In genomic region chr7:101062246-101062645, GRCm38 (mm10) we compare ENCODE assay signal across 9 mouse cellular contexts. TPM values are rescaled to one million over a fixed set of nuclear protein-coding genes. Genes with fewer than 3 reads are reported as not detected.
DNase-seq lines count a peak whose midpoint lies in the region; ATAC-seq and TF ChIP-seq lines count a peak whose summit lies in the region.
"Had no signal": no experiment of that assay in that cellular context is flagged by ENCODE, and none has a peak within 500 bp of the region (broad histone marks: within the 10 kb centered on the region; RNA-seq: fewer than 3 reads in every experiment).

No protein-coding gene starts in this region.

- no peak overlapping the region for H3K4me2 ChIP-seq in lung, postnatal 0 days (replicated peaks; ENCODE audit: low read depth, low read length)

- H3K9ac ChIP-seq in lung, postnatal 0 days (replicated peaks; ENCODE audit: low read depth): no peak overlapping the region
- H3K9ac ChIP-seq: liver, embryonic 15.5 days had no signal

- no peak overlapping the region for H3K4me3 ChIP-seq in lung, postnatal 0 days (ENCODE audit: low read depth, low read length)

- no peaks in the 10 kb centered on the region for H3K36me3 ChIP-seq in lung, postnatal 0 days (ENCODE audit: insufficient read depth, low read length)
- H3K36me3 ChIP-seq: liver, embryonic 15.5 days had no signal

- TF ChIP-seq EP300 in lung, postnatal 0 days (IDR thresholded peaks at IDR 0.05): no peak

- no peaks in the 10 kb centered on the region for H3K27me3 ChIP-seq in lung, postnatal 0 days (replicated peaks; ENCODE audit: insufficient read depth, low read length)
- H3K27me3 ChIP-seq: liver, embryonic 15.5 days had no signal

- no peaks in the 10 kb centered on the region for H3K4me1 ChIP-seq in lung, postnatal 0 days (ENCODE audit: insufficient read depth, low read depth, low read length)

- H3K27ac ChIP-seq in lung, postnatal 0 days (ENCODE audit: low read length): no peak overlapping the region
- H3K27ac ChIP-seq: liver, embryonic 15.5 days had no signal

- no peak for TF ChIP-seq CTCF in lung, postnatal 0 days (IDR thresholded peaks at IDR 0.05)

- DNase-seq in lung, postnatal 36 days: peak; percentile 49
- DNase-seq in lung, postnatal 0 days (ENCODE audit: low spot score): no peak
- peak; percentile 91 for DNase-seq in fibroblast of lung, adult 2 months (ENCODE audit: low read depth)
- peak; percentile 31 to 49 for DNase-seq in layer of hippocampus, adult 18-20 months (ENCODE audit: low spot score in 2 of 2)
- peak; percentile 44 for DNase-seq in right cerebral cortex, postnatal 14 days
- no peak for DNase-seq in spleen, adult 18-20 months
- no peak for DNase-seq in adrenal gland, postnatal 4 days (ENCODE audit: low spot score in 2 of 2)
- DNase-seq in testis, postnatal 14 days (ENCODE audit: low spot score): no peak

- WGBS in lung, postnatal 0 days: 84% methylated on average over 6 of the region's 6 CpGs

- ATAC-seq in lung, postnatal 0 days: no peak

- H3K9me3 ChIP-seq in lung, postnatal 0 days (ENCODE audit: low read length): no peaks in the 10 kb centered on the region
- H3K9me3 ChIP-seq: liver, embryonic 15.5 days had no signal

RNA-seq across cellular contexts. Expression of gene Fchsd2, which starts 30.4 kb away (rescaled TPM):
- 16.0 and 17.7 TPM in 2 replicates for polyA plus RNA-seq in lung, postnatal 0 days (2015; fragmentation: Nextera tagmentation; extraction: Ambion mirVana)
- 10 to 100 TPM; 32.7 to 33.8 TPM for total RNA-seq in layer of hippocampus, adult 18-20 months (2021)
- 10 to 100 TPM; 37.8 to 39.9 TPM for total RNA-seq in adrenal gland, postnatal 4 days (2021)

RNA-seq across cellular contexts. Expression of gene P2ry2, which starts 49.6 kb away (rescaled TPM):
- 11.5 and 11.6 TPM in 2 replicates for polyA plus RNA-seq in lung, postnatal 0 days (2015; fragmentation: Nextera tagmentation; extraction: Ambion mirVana)
- 1 to 10 TPM in 1 of 2 experiments, under 1 TPM in 1; 0.62 to 1.3 TPM for total RNA-seq in layer of hippocampus, adult 18-20 months (2021)
- 1 to 10 TPM; 2.7 to 2.8 TPM for total RNA-seq in adrenal gland, postnatal 4 days (2021)

Comparison
In these comparisons a context has a peak if more than half of its experiments do, and no peak if none do; other contexts are left out.
1. DNase-seq: peak in lung, postnatal 36 days (single experiment), fibroblast of lung, adult 2 months (single experiment), layer of hippocampus, adult 18-20 months (2 of 2) and right cerebral cortex, postnatal 14 days (single experiment); none in lung, postnatal 0 days (single experiment), spleen, adult 18-20 months (0 of 2), adrenal gland, postnatal 4 days (0 of 2) and testis, postnatal 14 days (single experiment).